Mouse (Mus musculus) gastrocnemius, postnatal 36 days (tissue): ENCODE data around the gene A030014E15Rik. TPM values are rescaled to one million over a fixed set of nuclear protein-coding genes. Genes with fewer than 3 reads are reported as not detected.

Experiments
- DNase-seq, 2 experiments: peaks; one replicate each; pipeline ENCODE4 v3.0.0; 2022
- intact Hi-C: fragments of 180-260 bp; cut with DNase I; formaldehyde crosslinking; loops from one replicate; pipeline ENCODE4 v1.15.1; 2025
- total RNA-seq, 2 experiments: library from RNA; stranded (reverse); gene quantifications; 2 replicates each; pipeline ENCODE4 v1.2.3; 2021

Gene A030014E15Rik
- total RNA-seq, 2 experiments from 2014 or later, result not detected

DNA sequence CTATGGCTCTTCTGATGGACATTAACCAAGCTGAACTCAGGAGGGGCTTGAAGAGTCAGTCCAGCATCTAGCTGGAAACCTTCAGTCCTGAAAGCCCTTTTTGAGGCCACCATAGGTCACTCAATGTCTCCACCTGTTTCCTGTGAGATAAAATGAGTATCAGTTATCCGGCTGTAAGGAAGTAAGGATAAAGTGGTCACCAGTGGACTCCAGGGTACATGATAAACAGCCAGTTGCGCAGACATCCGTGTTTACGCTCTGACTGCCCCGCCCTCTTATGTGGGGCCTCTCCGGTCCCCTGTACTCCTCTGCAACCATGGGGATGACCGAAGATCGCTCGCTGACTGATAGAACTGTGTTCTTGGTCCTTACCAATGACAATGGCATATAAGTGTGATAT is 49.6 kb downstream of the A030014E15Rik start:
- intact Hi-C loops, result no loop called here

More for the DNA sequence above, 49.6 kb downstream of the A030014E15Rik start:
- no peak for DNase-seq

Other genes with a start within 250 kb of the A030014E15Rik start
- 100 to 1,000 TPM; 136 to 140 TPM for gene Mff, start 200.0 kb upstream of the A030014E15Rik start, total RNA-seq
- gene Tm4sf20, start 156.5 kb upstream of the A030014E15Rik start, total RNA-seq, result not detected
- gene Gm47791, start 153.7 kb upstream of the A030014E15Rik start, total RNA-seq, result not detected
- gene Agfg1, start 85.4 kb upstream of the A030014E15Rik start, total RNA-seq, result 10 to 100 TPM; 21.2 to 23.5 TPM
- not detected for gene A030005L19Rik, start 11.6 kb upstream of the A030014E15Rik start, total RNA-seq
- not detected for gene Gm6217, start 6.5 kb downstream of the A030014E15Rik start, total RNA-seq
- not detected for gene A030003K21Rik, start 18.5 kb downstream of the A030014E15Rik start, total RNA-seq
- gene Gm7544, start 31.1 kb downstream of the A030014E15Rik start, total RNA-seq, result not detected
- not detected for gene Gm47955, start 35.4 kb downstream of the A030014E15Rik start, total RNA-seq
- not detected for gene Gm47959, start 75.6 kb downstream of the A030014E15Rik start, total RNA-seq
- gene Slc19a3, start 113.5 kb downstream of the A030014E15Rik start, total RNA-seq, result not detected
- gene Krtap28-10, start 117.6 kb downstream of the A030014E15Rik start, total RNA-seq, result not detected
- gene Gm47969, start 120.0 kb downstream of the A030014E15Rik start, total RNA-seq, result not detected
- gene A030005K14Rik, start 134.5 kb downstream of the A030014E15Rik start, total RNA-seq, result not detected
- not detected for gene Krtap28-13, start 136.0 kb downstream of the A030014E15Rik start, total RNA-seq
- not detected for gene Ccl20, start 191.8 kb downstream of the A030014E15Rik start, total RNA-seq
- not detected for gene Daw1, start 234.8 kb downstream of the A030014E15Rik start, total RNA-seq